Mouse (Mus musculus): ENCODE results near the gene Abhd17a.
A peak's percentile ranks its signal among the peaks of the same experiment; 100 is the strongest.

DNA sequence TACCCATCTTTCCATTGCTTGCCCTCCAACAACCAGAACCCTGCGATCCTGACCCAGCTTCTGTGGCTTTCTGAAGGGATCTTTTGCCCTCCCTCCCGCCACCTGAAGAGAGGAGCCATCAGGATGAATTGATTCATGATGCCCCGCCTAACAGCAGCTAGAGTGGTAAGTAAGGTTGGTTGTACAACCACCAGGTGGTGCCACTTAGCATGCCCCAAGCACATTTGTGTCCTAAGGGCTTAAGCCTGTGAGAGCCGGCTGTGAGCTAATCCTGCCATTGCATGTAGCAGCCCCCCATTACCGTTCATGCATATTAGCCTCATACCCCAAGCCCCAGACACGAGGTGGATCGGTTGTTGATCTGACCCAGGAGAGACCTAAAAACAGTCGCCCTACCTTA lies 11.2 kb downstream of the Abhd17a start:
- TF ChIP-seq POLR2A (IDR thresholded peaks at IDR 0.05; ENCODE audit: low read depth, low read length) (no peak), CTCF (IDR thresholded peaks at IDR 0.05; ENCODE audit: borderline replicate concordance, insufficient read depth, low read length) (peak; percentile 47; the same call in 1 of the 2 replicates)
